Mouse (Mus musculus): ENCODE measurements around the gene Tm4sf20. TPM values are rescaled to one million over a fixed set of nuclear protein-coding genes. Genes with fewer than 3 reads are reported as not detected.
A peak's percentile ranks its signal among the peaks of the same experiment; 100 is the strongest.

Tm4sf20 gene
- 0.17 and 0.47 TPM in 2 replicates for polyA plus RNA-seq (2015; fragmentation: Nextera tagmentation; extraction: Ambion mirVana)

DNA sequence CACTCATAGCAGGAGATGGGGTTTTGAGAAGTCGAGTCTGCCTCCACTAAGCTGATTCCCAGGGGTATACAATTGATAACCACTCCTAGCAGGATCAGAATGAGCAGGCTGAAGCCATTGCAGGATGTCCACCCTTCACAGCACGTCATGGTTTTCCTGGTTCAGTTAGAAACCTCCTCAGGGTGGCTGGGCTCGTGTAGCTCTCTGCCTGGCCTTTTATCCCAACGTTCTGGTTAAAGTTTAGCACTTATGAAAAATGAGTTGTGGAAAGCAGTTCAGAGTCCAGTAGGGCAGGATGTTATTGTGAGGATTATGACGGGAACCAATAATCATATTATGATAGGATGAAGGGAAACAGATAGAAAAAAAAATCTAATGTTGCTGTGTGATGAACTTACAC, at the start of gene Tm4sf20:
TSS of gene Tm4sf20 (minus strand) at position 193 of the 400 bp plus-strand sequence.
- no peak for DNase-seq (ENCODE audit: low spot score)

DNA sequence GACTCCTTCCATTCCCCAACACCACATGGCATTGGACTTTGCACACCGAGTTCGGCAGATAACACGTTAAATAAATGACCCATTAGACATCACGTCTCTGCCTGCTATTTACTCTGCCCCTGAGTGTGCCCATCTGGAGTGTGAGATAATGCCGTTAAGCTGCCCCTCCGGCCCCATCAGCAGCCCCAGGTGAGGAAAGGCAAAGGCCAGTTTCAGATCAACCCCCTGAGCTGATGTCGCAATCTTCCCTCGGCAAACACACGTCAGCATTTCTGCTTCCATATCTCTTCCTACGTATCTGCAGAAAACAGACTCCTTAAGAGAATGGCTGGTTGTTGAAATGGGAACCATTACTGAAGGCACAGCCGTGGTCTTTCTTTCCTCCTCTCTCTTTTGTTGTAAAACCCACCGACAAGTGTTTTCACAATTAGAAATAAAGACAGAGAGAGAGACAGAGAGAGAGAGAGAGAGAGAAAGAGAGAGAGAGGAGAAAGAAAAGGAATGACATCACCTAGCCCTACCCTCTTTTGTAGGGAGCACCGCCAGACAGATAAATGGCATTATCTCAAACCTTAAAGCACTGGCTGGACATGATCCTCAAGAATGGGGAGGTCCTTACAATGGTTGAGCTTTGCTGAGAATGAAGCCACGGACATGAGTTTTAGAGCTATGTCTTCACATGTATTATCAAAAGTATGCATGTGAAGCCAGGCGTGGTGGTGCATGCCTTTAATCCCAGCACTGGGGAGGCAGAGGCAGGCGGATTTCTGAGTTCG, 47.9 kb upstream of the Tm4sf20 start:
- DNase-seq (ENCODE audit: low spot score): no peak

DNA sequence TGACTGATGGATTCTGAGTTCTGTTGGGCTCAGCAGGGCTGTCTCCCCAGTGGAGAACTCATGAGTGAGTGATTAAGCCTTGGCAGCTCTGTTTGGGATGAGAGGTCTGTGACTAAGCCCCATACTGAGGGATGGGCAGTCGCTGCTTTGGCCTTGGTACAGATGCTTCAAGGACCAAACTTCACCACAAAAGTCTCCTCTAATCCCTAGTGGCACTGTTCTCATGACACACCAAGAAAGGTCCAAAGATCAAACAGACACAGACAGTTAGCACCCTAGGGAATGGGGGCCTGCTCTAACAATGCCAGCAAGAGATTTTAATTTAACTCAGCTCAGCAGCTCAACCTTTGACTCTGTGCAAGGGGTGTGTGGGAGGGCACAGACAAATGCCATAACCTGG, 43.5 kb upstream of the Tm4sf20 start:
- DNase-seq (ENCODE audit: low spot score): no peak

DNA sequence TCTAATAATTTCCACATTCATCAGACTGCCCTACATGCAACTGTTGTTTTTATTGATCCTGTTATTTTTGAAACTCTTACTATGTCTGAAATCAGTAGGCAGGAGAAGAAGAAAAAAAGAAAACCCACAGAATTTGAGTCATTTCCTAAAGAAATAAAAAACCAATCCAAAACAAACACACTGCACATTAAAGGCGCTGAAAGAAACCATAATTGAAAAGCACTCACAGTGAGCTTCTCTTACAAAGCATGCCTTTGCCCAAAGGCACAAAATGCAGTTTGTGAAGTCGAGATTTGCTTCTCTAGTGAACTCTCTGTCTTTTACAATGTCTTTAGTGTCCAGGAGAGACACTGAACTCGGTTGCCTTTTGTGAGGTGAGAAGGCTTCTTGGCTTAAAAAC, 40.3 kb upstream of the Tm4sf20 start:
- DNase-seq (ENCODE audit: low spot score): no peak

DNA sequence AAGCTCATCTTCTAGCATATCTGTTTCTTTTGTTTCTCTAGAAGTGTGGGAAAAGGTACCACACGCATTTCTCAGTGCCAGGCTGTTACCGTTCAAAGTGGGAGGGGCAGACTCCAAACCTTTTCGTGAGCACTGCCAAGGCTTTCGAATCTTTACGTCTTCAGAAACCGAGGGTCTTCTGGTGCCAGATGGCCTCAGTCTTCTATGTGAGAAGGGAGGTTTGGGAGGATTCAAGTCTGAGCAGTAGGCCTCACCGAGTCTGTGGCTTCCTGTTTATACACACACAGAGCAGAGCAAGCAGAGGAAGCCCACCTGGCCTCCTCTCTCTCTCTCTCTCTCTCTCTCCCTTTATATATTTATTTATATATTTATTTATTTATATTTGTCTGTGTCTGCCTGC, 38.9 kb upstream of the Tm4sf20 start:
- DNase-seq (ENCODE audit: low spot score): peak; percentile 81

DNA sequence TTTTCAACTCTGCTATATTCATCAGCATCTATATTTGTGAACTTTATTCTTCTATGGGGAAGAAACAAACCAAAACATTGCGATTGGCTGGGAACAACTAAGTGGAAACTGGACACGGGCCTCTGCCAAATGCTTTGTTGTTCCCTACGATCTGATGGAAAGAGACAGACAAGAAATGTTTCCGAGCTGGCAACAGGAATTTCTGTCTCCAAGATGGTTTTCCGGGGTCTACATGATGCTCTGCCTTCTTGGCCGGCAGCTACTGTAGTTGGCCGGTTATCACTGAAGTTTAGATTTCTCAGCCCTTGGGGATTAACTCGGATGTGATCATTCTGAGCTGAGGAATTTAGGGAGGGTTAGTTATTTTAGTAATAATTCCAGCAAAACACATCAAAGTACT, 38.1 kb upstream of the Tm4sf20 start:
- DNase-seq (ENCODE audit: low spot score): no peak

DNA sequence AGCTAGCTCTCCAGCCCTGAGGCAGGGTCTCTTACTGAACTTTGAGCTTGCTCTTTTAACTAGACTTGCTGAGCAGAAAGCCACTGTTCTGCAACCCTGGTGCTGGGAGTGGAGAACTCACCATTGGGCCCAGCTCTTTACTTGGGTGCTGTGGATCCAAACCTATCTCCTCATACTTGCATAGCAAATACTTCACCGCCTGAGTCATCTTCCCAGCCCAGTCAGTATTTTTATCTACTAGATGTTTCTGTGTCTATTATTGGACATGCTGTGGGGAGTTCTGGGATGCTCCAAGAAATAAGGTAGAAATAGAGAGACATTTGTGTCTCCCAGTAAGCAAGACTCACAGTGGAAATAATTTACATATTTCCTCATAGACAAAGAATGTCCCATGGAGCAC, 35.8 kb upstream of the Tm4sf20 start:
- DNase-seq (ENCODE audit: low spot score): no peak

DNA sequence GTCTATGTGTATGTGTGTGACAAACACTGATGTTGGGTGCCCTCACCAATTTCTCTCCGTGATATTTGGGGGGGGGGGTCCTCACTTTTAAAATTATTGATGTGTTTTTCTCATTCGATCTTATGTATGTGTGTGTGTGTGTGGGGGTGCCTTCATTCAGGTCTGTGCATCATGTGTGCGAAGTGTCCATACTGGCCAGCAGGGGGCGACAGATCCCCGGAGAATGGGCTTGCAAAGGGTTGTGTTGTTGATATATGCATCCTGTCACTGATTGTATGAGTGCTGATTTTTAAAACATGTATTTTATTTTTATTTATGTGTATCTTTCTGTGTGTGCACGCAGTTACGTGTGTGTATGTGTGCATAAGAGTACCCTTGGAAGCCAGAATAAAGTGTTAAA, 35.3 kb upstream of the Tm4sf20 start:
- peak; percentile 64 for DNase-seq (ENCODE audit: low spot score)

DNA sequence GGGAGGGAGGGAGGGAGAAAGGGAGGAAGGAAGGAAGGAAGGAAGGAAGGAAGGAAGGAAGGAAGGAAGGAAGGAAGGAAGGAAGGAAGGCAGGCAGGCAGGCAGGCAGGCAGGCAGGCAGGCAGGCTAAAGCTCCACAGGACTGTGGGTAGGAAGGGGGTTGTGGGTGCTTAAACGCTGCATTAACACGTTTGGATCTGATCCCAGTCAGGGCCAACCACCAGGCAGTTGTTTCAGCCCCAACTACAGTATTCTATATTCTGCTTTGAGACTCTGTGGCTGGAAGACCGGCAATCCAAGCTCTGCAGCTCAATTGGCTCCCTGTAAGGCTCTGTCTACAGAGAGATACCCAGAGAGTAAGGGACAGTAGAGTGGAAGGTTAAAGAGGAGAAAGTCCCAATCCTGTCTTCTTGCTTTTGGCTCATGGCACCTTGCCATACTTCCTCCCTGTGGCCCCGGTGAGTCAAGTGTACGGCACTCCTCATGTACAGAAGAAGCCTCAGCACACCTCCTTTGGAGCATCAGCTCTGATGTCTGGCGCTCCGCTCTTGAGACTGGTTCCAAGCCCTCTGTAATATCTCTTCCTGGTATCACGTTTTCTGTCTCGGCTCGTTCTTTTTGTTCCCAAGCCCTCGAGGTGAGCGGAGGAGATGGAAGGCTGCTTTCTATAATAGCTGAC, 33.0 kb upstream of the Tm4sf20 start:
- no peak for DNase-seq (ENCODE audit: low spot score)

DNA sequence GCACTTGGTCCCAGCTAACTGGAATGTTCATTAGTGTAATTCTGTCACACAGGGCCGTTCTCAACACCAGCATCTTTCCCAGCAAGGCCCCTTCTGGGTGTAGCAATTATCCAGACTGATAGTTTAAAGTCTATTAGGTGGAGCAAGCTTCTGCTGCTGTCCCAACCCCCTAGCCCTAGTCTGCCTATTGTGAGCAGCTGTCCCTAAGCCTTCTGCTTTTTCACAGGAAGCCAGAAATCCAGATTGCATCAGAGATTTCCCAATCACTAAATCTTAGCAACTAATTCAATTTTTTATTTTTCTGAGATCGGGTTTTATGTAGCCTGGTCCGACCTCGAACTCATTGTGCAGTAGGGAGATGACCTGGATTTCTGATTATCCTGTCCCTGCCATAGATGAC, 30.7 kb upstream of the Tm4sf20 start:
- no peak for DNase-seq (ENCODE audit: low spot score)

DNA sequence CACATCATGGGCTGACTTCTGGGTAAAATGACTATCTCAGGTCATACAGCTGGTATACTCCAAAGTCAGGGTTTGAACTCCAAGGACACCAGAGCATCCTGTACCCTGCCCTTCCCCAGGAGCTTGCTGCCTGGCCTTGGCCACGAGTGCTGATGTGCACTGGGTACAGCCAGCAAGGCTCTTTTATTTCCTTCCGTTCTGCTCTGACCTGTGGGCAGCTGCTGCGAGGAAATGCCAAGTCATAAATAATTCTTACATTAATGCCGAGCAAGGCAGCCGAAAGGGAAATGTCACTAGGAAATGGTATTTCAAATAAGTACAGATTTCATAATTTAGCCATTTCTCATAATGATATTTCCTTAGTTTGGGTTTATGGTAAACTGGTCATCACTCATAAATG, 30.0 kb upstream of the Tm4sf20 start:
- DNase-seq (ENCODE audit: low spot score): no peak

DNA sequence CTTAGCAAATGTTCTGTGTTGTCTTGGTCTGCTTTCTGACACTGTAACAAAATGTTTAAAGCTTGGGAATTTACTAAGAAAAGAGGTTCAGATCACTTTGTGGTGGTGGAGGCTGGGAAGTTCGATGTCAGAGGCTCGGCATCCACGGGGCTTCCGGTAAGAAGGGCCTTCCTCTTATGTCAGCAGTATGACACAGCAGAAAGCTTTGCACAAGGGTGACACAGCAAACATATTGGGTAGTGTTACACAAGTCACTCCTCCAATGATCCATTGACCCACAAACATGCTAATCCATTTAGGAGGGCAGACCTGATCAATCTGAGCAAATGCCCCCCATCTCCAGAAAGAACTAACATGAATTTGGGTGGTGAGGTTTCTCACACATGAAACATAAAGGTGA, 28.8 kb upstream of the Tm4sf20 start:
- DNase-seq (ENCODE audit: low spot score): no peak

DNA sequence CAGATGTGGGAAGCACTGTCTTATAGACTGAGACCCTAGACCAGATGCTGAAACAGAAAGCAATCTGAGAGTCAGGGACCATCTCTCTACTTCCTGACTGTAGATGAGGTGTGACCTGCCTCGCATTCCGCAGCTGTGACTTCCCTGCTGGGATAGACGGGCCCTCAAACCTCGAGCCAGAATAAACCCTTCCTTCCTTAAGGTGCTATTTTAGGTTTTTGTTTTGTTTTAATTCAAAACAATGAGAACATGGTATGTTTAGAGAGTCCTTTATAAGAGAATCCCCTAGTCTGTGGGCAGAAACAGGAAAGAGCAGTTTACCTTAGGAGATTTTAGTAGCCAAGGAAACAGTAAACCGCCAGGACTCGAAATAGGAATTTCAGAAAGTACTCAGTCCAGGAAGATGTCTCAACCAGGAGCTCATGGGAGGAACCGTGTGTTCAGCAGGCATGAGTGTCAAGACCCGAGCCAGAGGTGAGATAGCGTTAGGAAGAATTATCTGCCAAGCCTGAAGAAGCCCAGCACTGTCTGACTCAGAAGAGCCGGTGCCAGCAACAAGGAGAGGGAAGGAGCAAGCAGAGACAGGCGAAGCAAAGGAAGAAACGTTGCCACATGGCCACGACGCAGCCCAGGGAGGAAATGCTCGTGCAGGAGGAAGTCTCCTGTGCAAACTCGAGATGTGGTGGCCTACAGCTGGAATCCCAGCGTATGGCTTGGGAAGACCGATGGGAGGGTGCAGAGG, 27.6 kb upstream of the Tm4sf20 start:
- no peak for DNase-seq (ENCODE audit: low spot score)

DNA sequence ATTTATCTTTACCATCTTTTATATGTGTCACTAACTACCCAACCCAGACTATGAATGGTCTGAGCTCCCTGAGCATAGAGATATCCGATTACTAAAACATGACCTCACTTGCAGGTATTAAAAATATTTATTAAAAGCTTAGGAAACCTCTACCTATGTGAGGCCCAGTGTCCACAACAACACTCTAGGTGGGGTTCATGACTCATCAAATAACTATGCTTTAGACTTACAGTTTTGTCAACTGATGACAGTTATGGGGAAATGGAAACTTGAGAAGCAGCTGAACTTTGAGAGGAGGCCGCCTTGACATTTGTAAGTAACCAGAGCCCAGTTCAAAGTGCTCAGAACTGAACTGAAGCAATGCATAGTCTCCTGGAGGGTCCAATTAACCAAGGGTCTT, 26.9 kb upstream of the Tm4sf20 start:
- DNase-seq (ENCODE audit: low spot score): no peak

DNA sequence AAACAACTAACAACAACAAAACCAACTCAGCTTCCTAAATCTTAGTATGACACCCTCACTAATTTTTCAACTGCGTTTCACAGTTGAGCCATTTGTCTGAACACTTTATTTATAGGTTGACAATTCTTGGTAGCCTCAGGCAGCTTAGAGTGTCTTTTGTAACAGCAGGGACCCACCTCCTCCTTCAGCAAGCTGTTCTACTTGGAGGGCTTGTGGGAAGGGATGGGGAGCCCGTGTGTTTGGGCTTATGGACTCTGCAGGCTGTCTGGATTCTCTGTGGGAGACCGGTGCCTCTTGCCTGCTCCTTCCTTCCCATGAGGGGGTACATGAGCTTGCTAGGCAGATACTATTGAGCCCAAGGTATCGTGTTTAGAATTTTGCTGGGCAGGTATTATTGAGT, 25.7 kb upstream of the Tm4sf20 start:
- no peak for DNase-seq (ENCODE audit: low spot score)

DNA sequence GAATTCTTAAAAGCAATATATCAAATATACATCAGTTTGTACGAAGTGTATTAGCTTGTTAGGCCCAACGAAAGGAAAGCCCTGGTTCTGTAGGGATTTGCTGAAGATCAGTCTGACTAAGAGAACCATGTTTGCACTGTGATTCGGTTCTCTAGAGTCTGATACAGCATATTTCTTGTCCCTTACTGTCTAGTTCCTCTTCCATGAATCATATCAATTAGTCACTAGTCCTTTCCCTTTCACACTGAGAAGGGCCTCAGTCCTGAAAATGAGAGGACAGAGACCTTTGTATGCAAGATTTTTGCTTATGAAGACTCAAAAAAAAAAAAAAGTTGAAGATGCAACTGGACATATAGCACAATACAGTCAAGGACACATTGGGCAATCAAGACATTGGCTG, 24.8 kb upstream of the Tm4sf20 start:
- DNase-seq (ENCODE audit: low spot score): no peak

DNA sequence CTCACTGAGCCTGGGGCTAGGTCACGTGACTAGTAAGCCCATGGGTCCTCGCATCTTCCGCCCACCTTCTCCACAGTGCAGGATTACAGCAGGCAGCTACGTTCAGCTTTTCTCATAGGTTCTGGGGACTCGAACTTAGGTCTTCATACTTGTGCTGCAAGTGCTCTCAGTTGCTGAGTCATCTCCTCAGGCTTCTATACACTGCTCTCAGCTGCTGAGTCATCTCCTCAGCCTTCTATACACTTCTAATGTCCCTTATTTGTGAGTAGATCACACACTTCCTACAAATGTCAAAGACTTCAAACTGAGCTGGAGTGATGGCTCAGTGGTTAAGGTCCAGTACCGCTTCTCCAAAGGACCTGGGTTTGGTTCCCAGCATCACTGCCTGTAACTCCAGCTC, 24.0 kb upstream of the Tm4sf20 start:
- DNase-seq (ENCODE audit: low spot score): no peak

DNA sequence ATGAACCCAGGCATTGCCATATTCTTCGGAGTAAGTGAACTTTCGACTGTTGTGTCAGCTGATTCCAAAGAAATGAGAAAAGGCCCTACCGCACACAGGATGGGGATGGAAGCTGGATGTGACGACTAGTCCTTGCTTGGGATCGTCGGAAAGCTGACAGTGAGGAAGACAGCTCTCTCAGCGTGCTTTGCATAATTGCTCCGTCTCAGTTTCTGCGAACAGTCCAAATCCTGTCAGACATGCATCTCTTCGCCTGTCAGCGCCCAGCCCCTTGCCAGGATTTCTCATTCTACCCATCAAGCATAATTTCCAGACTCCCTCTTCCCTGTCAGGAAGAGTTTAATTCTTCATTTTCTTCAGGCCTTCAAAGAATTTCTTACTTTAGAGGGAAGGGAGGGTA, 22.8 kb upstream of the Tm4sf20 start:
- no peak for DNase-seq (ENCODE audit: low spot score)

DNA sequence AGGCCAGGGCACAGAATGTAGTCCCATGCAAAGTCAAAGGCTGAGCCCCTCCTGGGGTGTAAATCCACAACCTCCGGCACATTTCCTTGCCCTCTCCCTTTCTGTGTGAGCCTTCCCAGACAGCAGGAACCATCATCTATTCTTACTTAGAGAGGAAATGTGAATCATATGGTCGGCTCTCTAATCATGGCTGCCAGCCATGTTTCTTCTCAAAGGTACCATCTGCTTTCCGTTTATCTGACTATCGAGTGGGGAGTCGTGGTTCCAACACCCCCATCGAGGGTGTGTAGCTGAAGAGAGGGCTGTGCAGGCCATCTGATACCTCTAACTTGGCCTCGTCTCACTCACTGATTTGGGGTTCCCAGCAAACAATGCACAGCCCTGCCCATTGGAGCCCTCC, 19.8 kb upstream of the Tm4sf20 start:
- DNase-seq (ENCODE audit: low spot score): no peak

DNA sequence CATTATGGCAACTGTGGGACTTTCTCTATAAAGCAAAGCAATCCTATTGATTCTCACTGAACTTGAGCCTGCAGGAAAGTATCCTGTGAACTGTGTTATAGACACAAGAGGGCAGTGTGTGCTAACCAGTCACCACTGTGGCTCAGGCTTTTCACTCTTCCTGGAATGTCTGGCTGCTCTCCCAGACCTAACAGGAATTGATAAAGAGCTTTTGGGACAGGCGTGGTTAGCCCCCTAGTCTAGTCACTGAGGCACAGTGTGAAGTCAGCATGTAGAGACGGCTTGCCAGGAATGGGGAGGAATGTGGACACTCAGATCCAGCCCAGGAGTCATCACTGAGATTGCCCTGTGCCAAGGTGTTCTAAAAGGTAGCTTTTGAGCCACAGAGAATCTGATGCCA, 19.2 kb upstream of the Tm4sf20 start:
- DNase-seq (ENCODE audit: low spot score): peak; percentile 36

DNA sequence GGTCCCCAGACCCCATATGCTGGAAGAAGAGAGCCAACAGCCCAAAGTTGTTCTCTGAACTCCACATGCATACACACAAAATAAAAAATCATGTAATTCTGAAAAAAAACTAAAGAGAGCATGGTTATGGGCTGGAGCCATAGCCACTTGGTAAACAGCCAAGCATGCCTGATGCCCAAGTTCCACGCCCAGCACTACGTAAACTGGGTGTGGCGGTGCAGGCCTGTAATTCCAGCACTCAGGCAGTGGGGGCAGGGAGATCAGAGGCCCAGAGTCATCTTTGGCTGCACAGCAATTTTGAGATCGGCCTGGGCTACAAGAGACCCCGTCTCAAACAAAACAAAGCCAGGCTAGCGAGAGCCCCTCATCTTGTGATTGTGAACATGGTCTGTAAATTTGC, 17.3 kb upstream of the Tm4sf20 start:
- no peak for DNase-seq (ENCODE audit: low spot score)

DNA sequence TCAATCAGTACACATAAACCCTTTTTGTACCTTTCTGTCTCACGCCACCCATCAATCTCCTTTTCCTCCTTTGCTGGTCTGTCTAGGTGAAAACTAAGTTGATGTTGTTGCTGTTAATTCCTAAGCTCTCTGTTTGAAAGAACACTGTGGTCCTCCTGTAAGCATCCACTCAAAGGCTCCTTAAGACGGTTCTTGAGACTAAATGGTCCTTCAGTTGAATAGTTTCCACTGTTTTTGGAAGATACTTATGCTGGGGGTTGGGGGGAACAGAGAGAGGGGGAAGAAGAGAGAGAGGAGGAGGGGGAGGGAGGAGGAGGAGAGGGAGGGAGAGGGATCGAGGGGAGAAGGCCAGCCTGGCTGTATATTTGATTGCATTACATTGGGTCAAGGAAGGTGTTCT, 15.3 kb upstream of the Tm4sf20 start:
- DNase-seq (ENCODE audit: low spot score): no peak
